Mouse (Mus musculus) testis, adult 2 months (tissue): ENCODE data around the gene Hand2.

Experiments
- CTCF ChIP-seq: fragments of 200-500 bp; IDR thresholded peaks from 2 replicates; pipeline ENCODE4 v1.5.1; 2012; ENCODE audit warnings: low read depth, mild to moderate bottlenecking, inconsistent platforms, low read length, moderate library complexity; ENCODE audit not compliant: control insufficient read depth, insufficient read depth, insufficient replicate concordance
- POLR2A ChIP-seq: fragments of 200-500 bp; IDR thresholded peaks from 2 replicates; pipeline ENCODE4 v1.6.1; 2012; ENCODE audit warnings: low read depth, mild to moderate bottlenecking, inconsistent platforms, low read length, moderate library complexity; ENCODE audit not compliant: control insufficient read depth

DNA sequence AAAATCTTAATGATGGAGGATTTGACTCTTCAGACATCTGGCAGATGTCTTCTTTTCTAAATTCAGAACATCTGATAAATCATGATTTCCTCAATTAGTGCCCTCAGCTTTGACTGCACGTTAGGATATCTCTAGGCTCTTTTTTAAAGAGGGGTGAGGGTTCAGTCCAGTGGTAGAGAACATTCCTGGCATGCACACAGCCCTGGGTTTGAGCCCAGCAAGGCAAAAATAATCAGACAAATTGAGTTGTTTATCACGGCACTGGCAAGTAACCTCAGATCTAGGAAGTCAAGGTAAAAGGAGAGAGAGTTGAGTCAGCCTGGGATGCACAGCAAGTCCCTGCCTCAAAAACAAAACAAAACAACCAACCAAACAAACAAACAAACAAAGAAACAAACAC, 39.7 kb downstream of the Hand2 start:
- TF ChIP-seq CTCF, result no peak
- no peak for TF ChIP-seq POLR2A
